Mouse (Mus musculus) liver, adult 2 months (tissue): ENCODE results near the gene Sema4c. TPM values are rescaled to one million over a fixed set of nuclear protein-coding genes. Genes with fewer than 3 reads are reported as not detected.

Source experiments
- DNase-seq: peaks from one replicate; pipeline ENCODE4 v3.0.0-alpha.2; 2011; ENCODE audit warnings: low read depth, low spot score; ENCODE audit errors: extremely low read depth
- H3K27ac ChIP-seq: fragments of 200-500 bp; replicated peaks from 2 replicates; pipeline ENCODE4 v1.5.1; 2012; ENCODE audit warnings: low read depth, mild to moderate bottlenecking, control low read depth, inconsistent platforms, low read length; ENCODE audit not compliant: insufficient read depth
- H3K27me3 ChIP-seq: fragments of 200-500 bp; 2 replicates; pipeline ENCODE4 v1.6.1; 2012; ENCODE audit warnings: mild to moderate bottlenecking, moderate library complexity, low read length, inconsistent platforms; ENCODE audit not compliant: control insufficient read depth, insufficient read depth
- H3K36me3 ChIP-seq: fragments of 200-500 bp; 2 replicates; pipeline ENCODE4 v1.6.1; 2012; ENCODE audit warnings: low read length, inconsistent platforms; ENCODE audit not compliant: control insufficient read depth, insufficient read depth
- H3K4me1 ChIP-seq: fragments of 200-500 bp; 2 replicates; pipeline ENCODE4 v1.6.1; 2011; ENCODE audit warnings: low read length; ENCODE audit not compliant: control insufficient read depth, insufficient read depth
- H3K4me3 ChIP-seq: fragments of 200-500 bp; 2 replicates; pipeline ENCODE4 v1.5.1; 2011; ENCODE audit warnings: low read depth, mild to moderate bottlenecking, control low read depth, low read length, moderate library complexity; ENCODE audit not compliant: insufficient read depth
- H3K79me2 ChIP-seq: fragments of 200-500 bp; 2 replicates; pipeline ENCODE4 v1.6.1; 2012; ENCODE audit warnings: inconsistent platforms, mild to moderate bottlenecking, low read length, moderate library complexity; ENCODE audit not compliant: control insufficient read depth, insufficient read depth
- H3K9ac ChIP-seq: fragments of 200-500 bp; 2 replicates; pipeline ENCODE4 v1.6.1; 2012; ENCODE audit warnings: low read depth, mild to moderate bottlenecking, control low read depth, inconsistent platforms, low read length
- CTCF ChIP-seq: fragments of 200-500 bp; IDR thresholded peaks from 2 replicates; pipeline ENCODE4 v1.5.1; 2011; ENCODE audit warnings: low read depth, low read length, control low read depth
- POLR2A ChIP-seq: fragments of 200-500 bp; IDR thresholded peaks from 2 replicates; pipeline ENCODE4 v1.6.1; 2011; ENCODE audit warnings: low read length, control low read depth; ENCODE audit not compliant: insufficient read depth; ENCODE audit errors: extremely low read depth
- WGBS: fragments of 180-500 bp; shearing (Covaris S2); methylation state at CpG from one replicate; pipeline ENCODE4 v1.1.7; 2018; 5-methylcytosine and 5-hydroxymethylcytosine counted together
- polyA plus RNA-seq: library from polyadenylated mRNA; depleted of rRNA; stranded (reverse); fragments of >200 nt; gene quantifications from 2 replicates; pipeline ENCODE4 v1.2.3, GENCODE M21; 2012
- total RNA-seq: library from RNA; depleted of rRNA; stranded (reverse); fragments of >200 nt; gene quantifications from 2 replicates; pipeline ENCODE4 v1.2.3, GENCODE M21; 2014

Gene Sema4c
- total and polyA plus RNA-seq, 2 experiments = 1.5 to 2.4 TPM

- 46% methylated on average over 4 of the region's 4 CpGs for WGBS
- H3K79me2 ChIP-seq = no peaks in the 10 kb centered on the region
- no peak overlapping the region for H3K9ac ChIP-seq
- TF ChIP-seq CTCF (no peak), POLR2A (no peak)
- DNase-seq = no peak
- H3K4me3 ChIP-seq = no peak overlapping the region
- no peaks in the 10 kb centered on the region for H3K36me3 ChIP-seq
- H3K27me3 ChIP-seq = no peaks in the 10 kb centered on the region
- H3K4me1 ChIP-seq = peaks cover 8% of the 10 kb centered on the region; the same call in 1 of the 2 replicates
- no peak overlapping the region for H3K27ac ChIP-seq
Observed at GRCm38 (mm10) chr1:36559256-36559655, 1.1 kb upstream of the Sema4c start.

- Histone ChIP-seq H3K36me3 (no peaks in the 10 kb centered on the region), H3K27ac (peak overlapping the region; percentile 72), H3K4me3 (peak overlapping the region; percentile 74), H3K27me3 (no peaks in the 10 kb centered on the region), H3K79me2 (no peaks in the 10 kb centered on the region), H3K4me1 (peaks cover 5% of the 10 kb centered on the region; the same call in 1 of the 2 replicates), H3K9ac (peak overlapping the region; percentile 99)
- TF ChIP-seq POLR2A (0 out of 2 replicates have a peak, but pooled peaks have one; percentile 18), CTCF (no peak)
- 1% methylated on average over 48 of the region's 48 CpGs for WGBS
- no peak for DNase-seq
Observed at GRCm38 (mm10) chr1:36557457-36558011, 615 bp downstream of the Sema4c start.

- DNase-seq = peak; percentile 55
- peak overlapping the region; percentile 74 for H3K4me3 ChIP-seq
- H3K27me3 ChIP-seq = no peaks in the 10 kb centered on the region
- H3K9ac ChIP-seq = peak overlapping the region; percentile 99
- WGBS = 2% methylated on average over 52 of the region's 52 CpGs
- H3K79me2 ChIP-seq = no peaks in the 10 kb centered on the region
- peak overlapping the region; percentile 74 for H3K27ac ChIP-seq
- TF ChIP-seq POLR2A = peak; percentile 77; the same call in 1 of the 2 replicates
- TF ChIP-seq CTCF = peak; percentile 77
- H3K4me1 ChIP-seq = peaks cover 5% of the 10 kb centered on the region; the same call in 1 of the 2 replicates
- H3K36me3 ChIP-seq = no peaks in the 10 kb centered on the region
Observed at GRCm38 (mm10) chr1:36556553-36557456, 1.3 kb downstream of the Sema4c start.

- Histone ChIP-seq H3K36me3 (0 out of 2 replicates have a peak, but pooled peaks cover 2% of the 10 kb centered on the region), H3K27ac (peak overlapping the region; percentile 73), H3K4me1 (peaks cover 5% of the 10 kb centered on the region; the same call in 1 of the 2 replicates), H3K27me3 (no peaks in the 10 kb centered on the region), H3K79me2 (no peaks in the 10 kb centered on the region), H3K4me3 (peak overlapping the region; percentile 74), H3K9ac (peak overlapping the region; percentile 99)
- no peak for TF ChIP-seq POLR2A
- TF ChIP-seq CTCF = no peak
- DNase-seq = no peak
- 66% methylated on average over 8 of the region's 8 CpGs for WGBS
Observed at GRCm38 (mm10) chr1:36555798-36556395, 2.3 kb downstream of the Sema4c start.

GRCm38 (mm10) chr1:36554633-36555399 lies 3.3 kb downstream of the Sema4c start:
- H3K4me1 ChIP-seq = peaks cover 5% of the 10 kb centered on the region; the same call in 1 of the 2 replicates
- H3K79me2 ChIP-seq = no peaks in the 10 kb centered on the region
- 71% methylated on average over 21 of the region's 21 CpGs for WGBS
- peak overlapping the region; percentile 24; the same call in 1 of the 2 replicates for H3K9ac ChIP-seq
- H3K27ac ChIP-seq = peak overlapping the region; percentile 42
- no peaks in the 10 kb centered on the region for H3K27me3 ChIP-seq
- TF ChIP-seq CTCF (no peak), POLR2A (no peak)
- 0 out of 2 replicates have a peak, but pooled peaks cover 2% of the 10 kb centered on the region for H3K36me3 ChIP-seq
- no peak for DNase-seq
- H3K4me3 ChIP-seq = no peak overlapping the region; the same call in 1 of the 2 replicates
